Mouse (Mus musculus): ENCODE measurements around the gene Ccdc43. TPM values are rescaled to one million over a fixed set of nuclear protein-coding genes. Genes with fewer than 3 reads are reported as not detected.

Ccdc43 gene
- total and polyA plus RNA-seq, 3 experiments, result 43.4 to 56.4 (median 53.4) TPM

- no peaks in the 10 kb centered on the region for H3K36me3 ChIP-seq (replicated peaks in 1 of 2; ENCODE audit: control insufficient read depth in 1 of 2, insufficient read depth in 1 of 2, low read length in 1 of 2)
- H3K4me1 ChIP-seq (ENCODE audit: control insufficient read depth in 1 of 2, insufficient read depth in 2 of 2), result no peaks in the 10 kb centered on the region
- peaks cover 12% of the 10 kb centered on the region for H3K9me3 ChIP-seq (replicated peaks; ENCODE audit: low read length)
- dilution Hi-C loops (cut with MboI; ENCODE audit: extremely low pct_ligation_motif_present, extremely low pct_unique_long_range_greater_than_20kb, low sequenced_read_pairs) (no loop called here), in situ Hi-C loops (cut with MboI; ENCODE audit: low pct_ligation_motif_present, low pct_unique_long_range_greater_than_20kb, low sequenced_read_pairs) (no loop called here)
- no peak for DNase-seq (ENCODE audit: extremely low read depth)
- no peak within 1 kb of the TSS for H3K27ac ChIP-seq (ENCODE audit: insufficient read depth, low read depth)
- no peak within 1 kb of the TSS for H3K4me2 ChIP-seq (ENCODE audit: insufficient read depth, low read depth, poor library complexity, severe bottlenecking)
- H3K4me3 ChIP-seq (replicated peaks in 1 of 3; ENCODE audit: low read depth in 2 of 3, low read length in 2 of 3, poor library complexity in 1 of 3), result no peak within 1 kb of the TSS
- H3K79me2 ChIP-seq (replicated peaks; ENCODE audit: control insufficient read depth, extremely low read depth, insufficient read depth, poor library complexity, severe bottlenecking), result no peaks in the 10 kb centered on the region
- no peaks in the 10 kb centered on the region for H3K27me3 ChIP-seq (replicated peaks)
- H3K9ac ChIP-seq (ENCODE audit: insufficient read depth, low read depth), result no peak within 1 kb of the TSS
- TF ChIP-seq MAX (IDR thresholded peaks at IDR 0.05; ENCODE audit: low read length) (no peak), ZMIZ1 (IDR thresholded peaks at IDR 0.05; ENCODE audit: low read depth, low read length) (no peak), NRF1 (IDR thresholded peaks at IDR 0.05; ENCODE audit: low read depth, low read length) (no peak), POLR2AphosphoS2 (IDR thresholded peaks at IDR 0.05; ENCODE audit: low read depth, low read length) (no peak), POLR2A (IDR thresholded peaks at IDR 0.05; ENCODE audit: low read depth, low read length) (no peak), JUND (conservative IDR thresholded peaks at IDR 0.05; ENCODE audit: low read depth, low read length) (no peak), ETS1 (conservative IDR thresholded peaks at IDR 0.05; ENCODE audit: low read depth, low read length) (no peak), EP300 (IDR thresholded peaks at IDR 0.05; ENCODE audit: low read length) (no peak), MAZ (IDR thresholded peaks at IDR 0.05; ENCODE audit: low read depth, low read length) (no peak)
These were observed 34.2 kb downstream of the Ccdc43 start, which contains the start of gene Meioc for GRCm38 (mm10) chr11:102663416-102663815. Gene Meioc, plus strand, starts transcription at chr11:102663716.

GRCm38 (mm10) chr11:102656931-102657330, 40.7 kb downstream of the Ccdc43 start:
- no peak for DNase-seq (ENCODE audit: extremely low read depth)
- in situ Hi-C loops (cut with MboI; ENCODE audit: low pct_ligation_motif_present, low pct_unique_long_range_greater_than_20kb, low sequenced_read_pairs), result no loop called here
- TF ChIP-seq EP300 (IDR thresholded peaks at IDR 0.05; ENCODE audit: low read length) (no peak), ZKSCAN1 (IDR thresholded peaks at IDR 0.05; ENCODE audit: borderline replicate concordance, low read depth, low read length) (no peak), RAD21 (IDR thresholded peaks at IDR 0.05; ENCODE audit: low read depth, low read length) (no peak), KAT2A (IDR thresholded peaks at IDR 0.05; ENCODE audit: insufficient replicate concordance, low read length) (no peak), SMC3 (IDR thresholded peaks at IDR 0.05; ENCODE audit: low read depth, low read length) (no peak), TCF12 (IDR thresholded peaks at IDR 0.05; ENCODE audit: low read depth, low read length) (no peak), MXI1 (IDR thresholded peaks at IDR 0.05; ENCODE audit: low read depth, low read length) (no peak), RCOR1 (conservative IDR thresholded peaks at IDR 0.05; ENCODE audit: low read depth, low read length) (no peak)
- dilution Hi-C loops (cut with MboI; ENCODE audit: extremely low pct_ligation_motif_present, extremely low pct_unique_long_range_greater_than_20kb, low sequenced_read_pairs), result no loop called here
- peaks cover 2% of the 10 kb centered on the region for H3K27me3 ChIP-seq (replicated peaks)
- H3K27ac ChIP-seq (ENCODE audit: insufficient read depth, low read depth), result no peak overlapping the region
- H3K4me3 ChIP-seq (replicated peaks in 1 of 3; ENCODE audit: low read depth in 2 of 3, low read length in 2 of 3, poor library complexity in 1 of 3), result no peak overlapping the region
- H3K4me2 ChIP-seq (ENCODE audit: insufficient read depth, low read depth, poor library complexity, severe bottlenecking), result no peak overlapping the region
- H3K9ac ChIP-seq (ENCODE audit: insufficient read depth, low read depth), result no peak overlapping the region
- H3K9me3 ChIP-seq (replicated peaks; ENCODE audit: low read length), result no peaks in the 10 kb centered on the region
- no peaks in the 10 kb centered on the region for H3K36me3 ChIP-seq (replicated peaks in 1 of 2; ENCODE audit: control insufficient read depth in 1 of 2, insufficient read depth in 1 of 2, low read length in 1 of 2)
- H3K4me1 ChIP-seq (ENCODE audit: control insufficient read depth in 1 of 2, insufficient read depth in 2 of 2), result peaks cover 0 to 13% of the 10 kb centered on the region in 2 experiments; a peak in 2 of 4 replicates
- no peaks in the 10 kb centered on the region for H3K79me2 ChIP-seq (replicated peaks; ENCODE audit: control insufficient read depth, extremely low read depth, insufficient read depth, poor library complexity, severe bottlenecking)
